Mouse (Mus musculus) brain, embryonic 14.5 days (tissue): Measurements from ENCODE around the gene Egfl7.

ENCODE experiments used
- CTCF ChIP-seq: fragments of 200-500 bp; IDR thresholded peaks from 2 replicates; pipeline ENCODE4 v1.5.1; 2012; ENCODE audit warnings: inconsistent platforms, mild to moderate bottlenecking, moderate library complexity, borderline replicate concordance; ENCODE audit not compliant: insufficient read depth, insufficient read length; ENCODE audit errors: extremely low read depth
- POLR2A ChIP-seq: fragments of 200-500 bp; IDR thresholded peaks from 2 replicates; pipeline ENCODE4 v1.6.1; 2012; ENCODE audit warnings: mild to moderate bottlenecking, inconsistent platforms, borderline replicate concordance; ENCODE audit not compliant: poor library complexity, insufficient read depth, insufficient read length, severe bottlenecking; ENCODE audit errors: extremely low read depth

- TF ChIP-seq CTCF (peak; percentile 19; the same call in 1 of the 2 replicates), POLR2A (no peak)
These were observed 32.3 kb upstream of the Egfl7 start for GRCm38 (mm10) chr2:26547481-26547880.
